Mouse (Mus musculus) regulatory T cell (primary cell): ENCODE data around the gene Gm12830.

Source experiments
- in situ Hi-C: fragments of 300-600 bp; cut with MboI, MseI; formaldehyde crosslinking; loops from one replicate; pipeline ENCODE4 v1.15.1; 2025; ENCODE audit warnings: high pct_unique_total_duplicates

Gene Gm12830

DNA sequence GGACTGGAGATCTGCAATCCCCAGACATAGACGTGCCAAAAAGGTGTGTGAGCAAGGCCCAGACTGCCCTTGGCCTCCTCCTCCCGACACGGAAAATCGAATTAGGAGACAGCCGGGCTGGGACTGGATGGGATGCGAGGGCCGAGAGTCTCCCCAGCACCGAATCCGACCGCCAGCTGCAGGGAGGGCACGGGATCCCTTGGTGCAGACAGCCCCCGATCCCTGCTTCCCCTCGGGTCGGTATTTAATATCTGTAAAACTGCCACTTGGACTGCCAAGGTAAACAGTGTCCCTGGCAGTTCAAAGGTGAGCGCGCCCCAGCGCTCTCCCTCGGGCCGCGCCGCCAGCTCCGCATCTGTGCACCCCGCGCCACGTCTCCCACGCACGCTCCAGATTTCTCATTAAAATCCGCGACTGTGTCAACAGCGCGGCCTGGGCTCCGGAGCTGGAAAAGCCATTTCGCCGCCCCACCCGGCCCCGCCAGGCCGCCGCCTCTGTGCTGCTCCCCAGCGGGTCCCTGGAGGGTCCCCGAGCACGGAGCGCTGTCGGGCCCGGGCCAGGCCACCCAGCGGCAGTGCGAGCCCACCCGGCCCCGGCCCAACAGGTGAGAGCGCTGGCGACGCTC lies 21.7 kb downstream of the Gm12830 start:
- in situ Hi-C loops = no loop called here

DNA sequence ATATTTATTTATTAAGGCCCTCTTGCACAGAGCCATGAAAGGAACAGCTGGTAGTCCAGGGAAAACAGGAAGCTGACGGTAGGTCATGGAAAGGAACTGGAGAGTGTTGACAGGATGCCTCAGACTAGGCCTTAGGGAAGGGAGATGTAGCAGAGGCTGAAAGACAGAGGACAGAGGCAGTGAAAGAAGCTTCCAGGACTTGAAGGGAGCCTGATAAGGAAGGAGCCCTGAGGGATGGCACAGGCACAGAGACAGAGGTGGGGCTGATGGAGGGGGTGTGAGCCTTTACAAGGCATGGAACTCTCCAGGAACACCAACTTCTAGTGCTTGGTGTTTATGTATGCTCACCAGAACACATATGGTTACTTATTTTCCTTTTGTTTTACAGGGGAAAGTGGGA lies 23.1 kb downstream of the Gm12830 start:
- in situ Hi-C loops = no loop called here

DNA sequence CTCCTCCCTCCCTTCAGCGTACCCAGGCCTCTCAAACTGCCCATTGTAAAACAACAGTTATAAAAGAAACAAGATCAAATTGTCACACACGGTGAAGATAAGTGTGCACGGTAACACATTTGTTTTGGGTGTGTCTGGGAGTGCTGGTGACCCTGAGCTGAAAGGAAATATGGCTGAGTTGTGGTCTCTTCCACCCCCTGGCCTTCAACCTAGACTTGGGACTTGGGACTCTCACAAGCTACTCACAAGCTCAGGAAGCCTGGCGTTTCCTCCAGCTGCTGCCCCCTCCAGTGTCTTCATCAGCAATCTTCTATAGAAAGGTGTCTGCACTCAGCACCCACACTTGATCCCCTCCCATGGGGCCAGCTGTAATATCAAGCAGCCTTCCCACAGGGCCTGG lies 24.1 kb downstream of the Gm12830 start:
- in situ Hi-C loops = no loop called here

DNA sequence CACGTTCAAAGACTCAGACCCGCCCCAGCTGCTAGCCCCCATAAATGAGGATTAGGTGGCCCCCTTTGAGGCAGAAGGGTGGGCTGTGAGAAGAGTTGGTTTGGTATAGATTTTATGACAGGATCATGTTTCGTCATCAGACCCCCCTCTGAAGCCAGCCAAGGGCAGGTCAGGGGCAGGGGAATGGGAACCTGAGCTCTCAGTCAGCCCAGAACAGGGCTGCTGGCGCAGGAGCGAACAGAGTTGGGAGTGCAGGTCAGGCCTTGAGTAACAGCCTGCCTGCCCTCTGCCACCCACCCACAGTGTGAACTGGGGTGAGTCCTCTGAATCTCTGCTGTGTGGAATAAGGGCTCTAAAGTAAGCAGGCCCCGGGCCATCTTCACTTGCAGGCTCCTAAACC lies 25.2 kb downstream of the Gm12830 start:
- in situ Hi-C loops = no loop called here

DNA sequence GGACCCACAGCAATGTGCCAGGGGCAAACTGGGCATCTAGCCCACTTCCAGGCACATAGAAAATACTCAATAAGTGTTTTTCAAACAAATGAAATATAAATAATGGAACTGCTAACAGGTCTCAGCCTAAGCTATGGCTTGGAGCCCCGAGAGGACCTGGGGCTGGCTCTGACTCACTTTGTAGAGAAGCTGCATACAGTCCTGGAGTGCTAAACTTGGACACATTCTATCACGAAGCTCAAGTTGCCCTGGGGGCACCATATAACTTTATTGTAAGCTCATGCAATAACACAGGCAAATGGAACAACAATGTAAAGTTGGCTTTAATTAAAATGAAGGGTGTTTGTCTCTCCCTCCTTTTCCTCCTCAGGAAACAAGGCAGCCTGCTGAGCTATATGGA lies 32.4 kb downstream of the Gm12830 start:
- in situ Hi-C loops = no loop called here

DNA sequence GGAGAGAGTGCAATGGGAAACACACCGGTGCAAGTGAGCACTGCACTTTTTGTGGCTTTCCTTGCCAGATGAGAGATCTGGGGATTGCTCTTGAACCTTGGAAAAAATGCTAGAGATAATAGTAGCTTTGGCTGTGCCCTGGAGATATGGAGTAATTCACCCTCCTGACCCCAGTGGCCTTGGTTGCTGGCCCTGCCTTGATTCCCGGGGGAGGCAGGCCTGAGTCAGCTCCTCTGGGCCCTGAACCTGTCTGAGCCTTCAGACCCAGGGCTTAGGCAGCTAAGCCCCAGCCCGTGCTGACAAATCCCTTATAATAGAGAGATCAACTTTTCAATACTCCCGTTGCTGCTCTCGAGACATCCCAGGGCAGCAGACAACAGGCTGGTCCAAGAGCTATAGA lies 36.9 kb downstream of the Gm12830 start:
- in situ Hi-C loops = no loop called here

DNA sequence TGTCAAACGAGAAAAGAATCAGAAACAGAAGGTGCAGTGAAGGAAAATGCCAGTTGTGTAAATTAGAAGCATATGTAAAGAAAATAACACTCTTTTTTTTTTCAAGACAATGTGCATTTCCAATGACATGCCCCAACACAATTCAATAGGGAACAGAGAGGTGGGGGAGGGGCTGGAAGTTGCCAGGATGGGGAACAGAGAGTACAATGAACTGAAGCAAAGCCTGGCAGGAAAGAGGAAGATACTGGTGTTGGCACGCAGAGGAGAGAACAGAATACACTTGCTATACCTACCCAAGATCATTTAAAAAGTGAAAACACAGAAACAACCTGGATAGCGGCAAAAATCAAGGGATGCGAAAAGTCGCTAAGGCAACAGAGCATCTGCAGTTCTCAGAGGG lies 41.6 kb downstream of the Gm12830 start:
- in situ Hi-C loops = no loop called here

DNA sequence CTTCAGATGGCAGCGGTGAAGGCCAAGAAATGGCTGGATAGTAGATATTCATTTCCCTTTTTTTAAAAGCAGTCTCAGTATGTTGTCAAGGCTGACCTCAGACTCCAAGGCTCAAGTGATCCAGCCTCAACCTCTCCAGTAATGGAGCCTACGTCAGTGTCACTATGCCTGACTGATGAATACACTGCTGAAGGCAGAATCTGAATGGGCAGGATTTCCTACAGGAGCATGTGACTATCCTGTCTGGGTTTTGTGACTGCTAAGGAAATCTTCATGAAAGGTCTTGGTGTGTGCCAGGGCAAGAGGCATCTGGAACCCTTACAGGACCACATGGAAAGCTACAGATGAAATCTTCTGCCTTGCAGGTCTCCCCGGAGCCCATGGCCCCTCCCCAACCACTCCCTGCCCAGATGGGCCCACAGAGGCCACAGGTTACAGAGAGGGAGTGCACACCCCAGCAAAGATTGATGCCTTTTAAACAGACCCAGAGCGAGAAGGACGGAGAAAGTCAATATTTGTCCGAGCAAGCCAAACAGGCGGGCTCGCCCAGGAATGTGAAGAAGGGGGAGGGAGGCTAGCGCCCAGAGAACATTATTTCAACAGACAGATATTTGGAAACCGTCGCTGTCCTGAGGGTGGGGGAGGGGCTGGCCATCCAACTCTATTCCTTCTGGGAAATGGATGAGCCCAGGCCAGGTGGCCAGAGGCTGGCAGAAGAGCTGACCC lies 48.4 kb downstream of the Gm12830 start:
- in situ Hi-C loops = no loop called here

DNA sequence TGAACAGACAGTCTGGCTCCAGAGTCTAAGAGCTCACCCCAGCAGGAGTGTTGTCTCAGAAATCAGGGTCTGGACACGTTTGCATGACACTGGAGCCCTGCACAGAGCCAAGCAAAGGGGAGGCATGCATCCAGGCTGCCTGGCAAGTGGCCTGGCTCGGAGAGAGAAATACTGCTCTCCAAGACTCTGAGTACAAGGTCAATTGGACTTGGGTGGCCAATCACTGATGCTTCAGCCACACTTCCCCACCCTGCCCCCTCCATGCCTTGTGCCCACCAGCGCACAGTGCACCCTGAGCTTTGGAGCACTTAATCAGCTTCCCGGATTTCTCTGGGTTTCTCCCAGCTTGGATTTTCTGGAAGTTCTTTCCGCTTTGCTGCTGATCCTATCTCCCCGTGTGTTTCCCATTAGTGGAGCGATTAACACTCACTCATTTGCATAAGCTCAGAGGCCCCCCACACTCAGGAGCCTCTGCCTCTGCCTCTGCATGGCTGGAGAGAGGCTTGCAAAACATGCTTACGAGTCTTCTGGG lies 55.0 kb downstream of the Gm12830 start:
- in situ Hi-C loops = no loop called here

DNA sequence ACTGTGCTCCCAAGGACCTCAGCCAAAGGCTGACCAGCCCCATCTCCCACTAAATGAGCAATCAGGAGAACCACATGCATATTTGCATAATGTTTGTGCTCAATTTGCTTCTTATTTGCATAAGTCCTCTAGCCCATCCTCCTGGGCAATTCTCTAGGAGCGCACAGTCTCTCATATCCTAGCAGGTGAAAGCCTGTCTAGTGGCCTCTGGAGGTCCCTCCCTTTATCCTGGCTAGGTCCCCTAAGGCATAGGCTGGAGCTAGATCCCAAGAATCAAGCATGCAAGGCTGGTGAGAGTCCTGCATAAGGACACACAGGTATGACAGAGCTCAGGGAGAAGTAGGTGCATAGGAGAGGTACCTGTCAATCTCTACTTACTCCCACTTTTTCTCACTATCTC lies 60.7 kb downstream of the Gm12830 start:
- in situ Hi-C loops = no loop called here

DNA sequence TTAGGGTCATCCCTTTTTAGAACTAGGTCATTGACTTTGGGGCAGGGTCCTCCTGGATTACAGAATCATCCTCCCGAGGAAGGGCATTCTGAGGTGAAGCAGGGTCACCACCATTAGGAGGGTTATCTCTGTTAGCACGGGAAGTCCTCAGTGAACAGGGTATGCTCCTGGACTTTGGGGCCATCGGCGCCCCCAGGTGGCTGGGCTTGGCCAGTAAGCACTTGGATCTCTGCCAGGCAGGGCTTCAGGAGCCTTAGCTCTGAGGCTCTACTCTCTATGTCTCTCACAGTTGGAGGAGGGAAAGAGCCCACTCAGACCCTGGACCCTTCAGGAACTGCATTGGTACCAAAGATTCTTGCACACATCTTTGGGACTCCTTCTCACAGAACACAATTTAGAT lies 76.3 kb downstream of the Gm12830 start:
- in situ Hi-C loops = no loop called here

DNA sequence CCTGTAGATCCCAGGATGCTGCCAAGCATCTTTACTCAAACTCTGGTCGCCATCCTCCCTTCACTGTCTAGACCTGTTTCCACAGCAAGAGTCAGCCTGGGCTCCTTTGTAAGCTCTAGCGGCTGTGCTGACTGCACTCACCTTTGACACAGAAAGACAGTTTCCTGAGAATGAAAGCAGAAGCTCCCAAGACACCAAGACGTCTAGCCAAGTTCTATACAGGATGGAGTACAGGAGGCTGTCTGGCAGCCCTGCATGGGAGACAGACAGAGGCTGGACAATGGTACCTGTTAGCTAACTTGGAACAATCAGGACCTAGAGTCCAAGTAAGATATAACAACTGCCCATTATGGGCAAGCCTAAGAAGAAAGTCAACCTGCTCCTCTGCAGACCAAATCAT lies 78.4 kb downstream of the Gm12830 start:
- in situ Hi-C loops = no loop called here

DNA sequence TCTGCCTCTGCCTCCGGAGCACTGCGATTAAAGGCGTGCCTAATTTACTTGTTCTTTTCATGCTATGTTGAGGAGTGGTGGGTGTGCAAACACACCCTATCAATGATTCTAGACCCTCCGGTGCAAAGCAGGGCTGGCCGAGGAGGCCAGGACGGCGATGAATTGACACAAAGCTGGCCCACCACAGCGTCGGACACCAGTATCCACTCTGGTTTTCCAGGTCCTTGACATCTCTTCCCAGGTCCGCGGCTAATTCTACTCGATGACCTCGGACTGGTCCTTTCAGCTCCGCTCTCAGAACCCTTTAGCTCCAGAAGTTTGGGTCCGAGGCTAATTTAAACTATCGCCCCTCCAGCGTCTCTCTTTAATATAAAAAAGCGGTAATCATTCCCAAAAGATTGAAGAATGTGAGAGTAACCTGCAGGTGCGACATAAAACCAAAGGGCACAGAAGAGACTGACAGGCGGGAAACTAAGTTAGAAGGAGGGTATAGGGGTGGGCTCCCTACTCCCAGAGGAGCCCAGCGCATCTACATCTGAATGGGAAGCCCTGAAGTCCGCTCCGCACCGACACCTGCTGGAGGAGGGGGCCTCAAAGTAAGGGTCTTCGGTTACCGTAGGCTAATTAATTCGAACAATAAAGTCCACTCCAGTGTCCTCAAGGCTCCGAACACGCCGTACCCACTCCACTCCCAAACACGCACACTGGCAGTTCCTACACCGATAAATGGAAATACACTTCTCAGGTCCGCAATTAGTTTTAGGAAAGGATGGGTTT lies 79.5 kb downstream of the Gm12830 start:
- in situ Hi-C loops = no loop called here

DNA sequence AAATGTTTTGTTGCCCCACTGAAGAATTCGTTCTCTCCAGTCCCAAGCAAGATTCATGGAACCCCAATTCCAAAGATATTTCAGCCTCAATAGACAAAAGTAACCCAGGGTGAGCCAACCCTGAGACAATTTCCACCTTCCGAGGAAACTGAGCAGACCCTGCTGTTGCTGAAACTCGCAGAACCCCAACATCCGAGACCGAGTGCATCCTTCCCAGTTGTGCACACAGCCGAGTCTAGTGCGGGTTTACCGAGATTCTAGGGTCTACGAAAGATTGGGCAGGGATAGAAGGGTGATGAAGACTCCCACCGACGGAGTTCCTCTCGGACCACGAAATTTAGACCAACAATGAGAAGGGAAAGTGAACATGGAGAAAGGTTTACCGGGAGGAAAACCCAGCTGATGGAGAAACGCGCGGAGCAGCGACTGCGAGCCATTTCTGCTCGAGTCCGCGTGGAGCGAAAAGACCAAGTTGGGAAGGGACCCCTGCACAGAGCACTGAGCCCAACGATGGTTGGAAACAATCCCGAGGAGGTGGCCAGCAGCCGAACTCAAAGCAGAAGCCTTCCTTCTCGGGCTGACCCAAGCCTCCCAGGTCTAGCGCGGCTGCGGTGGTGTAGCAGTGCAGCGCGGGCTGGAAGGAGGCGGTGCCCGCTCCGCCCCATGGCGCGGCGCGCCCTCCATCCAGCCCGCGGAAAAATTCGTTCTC lies 80.3 kb downstream of the Gm12830 start:
- in situ Hi-C loops = no loop called here

DNA sequence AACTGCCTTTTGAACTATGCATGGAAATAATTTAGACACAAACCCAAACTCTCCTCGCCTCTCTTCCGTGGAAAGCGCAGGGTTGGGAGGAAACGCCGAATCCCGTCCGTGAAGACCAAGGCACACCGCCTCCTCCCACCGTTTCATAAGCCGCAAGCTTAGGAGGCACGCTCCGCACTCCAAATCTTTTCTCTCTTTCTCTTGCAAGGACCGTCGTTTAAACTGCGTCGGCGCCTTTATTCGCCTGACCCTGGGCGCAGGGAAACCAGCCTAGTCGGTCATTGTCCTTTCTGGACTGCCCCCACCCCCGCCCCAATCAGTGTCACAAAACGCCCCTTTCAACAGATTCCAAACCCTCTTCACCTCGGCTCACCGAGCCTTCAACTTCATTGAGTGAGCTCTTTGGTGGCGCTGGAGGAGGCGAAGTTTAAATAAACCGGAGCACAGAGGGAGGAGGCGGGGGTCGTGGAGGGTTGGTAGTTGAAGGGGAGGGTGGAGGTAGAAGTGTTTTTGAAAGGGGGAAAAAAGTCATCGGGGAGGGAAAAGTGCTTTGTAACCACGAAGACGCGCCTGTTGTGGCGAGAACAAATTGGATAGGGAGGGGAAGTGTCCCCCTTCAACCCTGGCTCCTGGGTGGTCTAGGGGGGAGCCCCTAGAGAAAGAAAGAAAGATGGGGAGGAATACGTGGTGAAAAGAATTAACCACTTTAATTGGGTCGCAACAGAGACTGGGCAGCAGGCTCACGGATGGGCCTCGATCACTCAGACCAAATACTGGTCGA lies 81.3 kb downstream of the Gm12830 start:
- in situ Hi-C loops = no loop called here

DNA sequence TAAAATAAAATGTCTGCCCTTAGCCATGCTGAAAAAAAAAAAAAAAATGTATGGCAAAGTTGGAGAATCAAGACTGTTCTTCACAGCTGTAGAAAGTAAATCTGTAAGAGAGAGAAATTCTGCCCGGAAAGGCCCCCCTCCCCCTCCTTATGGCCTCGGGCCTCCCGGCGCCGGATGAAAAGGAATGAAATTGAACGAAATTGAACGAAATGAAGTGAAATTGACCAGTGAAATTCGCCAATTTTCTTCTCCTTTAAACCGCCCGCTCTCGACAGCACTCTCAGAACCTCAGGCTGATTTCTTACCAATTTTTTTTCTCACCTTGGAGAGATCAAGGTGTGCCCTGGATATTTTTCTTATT lies 81.9 kb downstream of the Gm12830 start:
- in situ Hi-C loops = no loop called here

DNA sequence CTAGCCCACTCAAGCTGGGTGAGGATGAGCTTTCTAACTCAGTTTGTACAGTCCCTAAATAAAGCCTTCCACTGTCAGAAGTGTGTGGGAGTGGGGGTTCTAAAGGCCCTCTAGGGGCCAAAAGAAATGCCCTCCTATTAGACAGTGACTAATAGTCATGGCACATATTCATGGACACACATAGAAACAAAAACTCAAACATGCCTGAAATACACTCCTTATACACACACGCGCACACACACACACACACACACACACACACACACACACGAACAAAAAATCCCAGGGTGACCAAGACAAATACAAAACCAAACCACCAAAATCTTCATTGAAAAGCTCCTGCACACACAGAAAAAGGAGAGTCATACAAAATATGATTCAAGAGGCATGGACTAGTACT lies 84.0 kb downstream of the Gm12830 start:
- in situ Hi-C loops = no loop called here
